Mouse (Mus musculus) WW6 (cell line): ENCODE data around the gene Sipa1.
"Not testable (repeated sequence)": the region's sequence is repeated elsewhere in the genome, so short reads cannot be mapped to it uniquely, and the experiment has no call there.

Experiments
- DNase-seq: peaks from one replicate; pipeline ENCODE4 v3.0.0-alpha.2; 2013; ENCODE audit warnings: low read depth, low spot score

The Sipa1 gene

DNA sequence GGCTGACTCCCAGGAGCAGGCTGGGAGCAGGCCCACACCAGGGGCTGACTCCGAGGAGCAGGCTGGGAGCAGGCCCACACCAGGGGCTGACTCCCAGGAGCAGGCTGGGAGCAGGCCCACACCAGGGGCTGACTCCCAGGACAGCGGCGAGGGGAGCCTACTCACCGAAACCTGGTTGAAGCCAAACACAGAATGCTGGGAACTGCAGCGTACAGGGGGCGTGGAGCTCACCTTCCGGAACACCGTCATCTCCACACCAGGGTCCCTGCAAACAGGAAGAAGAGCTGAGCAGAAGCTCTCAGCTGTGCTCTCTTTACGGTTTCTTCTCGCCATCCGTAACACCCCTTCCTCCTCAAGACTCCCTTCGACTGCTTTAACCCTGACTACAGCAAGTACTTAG is 23.4 kb upstream of the Sipa1 start:
- DNase-seq = not testable (repeated sequence)

DNA sequence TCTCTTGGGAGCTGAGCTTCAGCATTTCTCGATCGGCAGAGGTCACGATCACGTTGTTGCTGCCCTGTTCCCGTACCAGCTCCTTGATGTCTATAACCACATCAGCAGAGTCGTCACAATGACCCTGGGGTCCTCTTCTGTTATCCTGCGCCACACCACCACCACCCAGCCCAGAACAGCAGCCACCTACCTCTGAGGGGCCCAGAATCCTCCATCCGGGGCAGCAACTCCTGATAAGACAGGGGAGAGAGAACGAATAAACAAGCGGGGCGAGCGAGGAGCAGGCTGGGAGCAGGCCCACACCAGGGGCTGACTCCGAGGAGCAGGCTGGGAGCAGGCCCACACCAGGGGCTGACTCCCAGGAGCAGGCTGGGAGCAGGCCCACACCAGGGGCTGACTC is 22.9 kb upstream of the Sipa1 start:
- no peak for DNase-seq

DNA sequence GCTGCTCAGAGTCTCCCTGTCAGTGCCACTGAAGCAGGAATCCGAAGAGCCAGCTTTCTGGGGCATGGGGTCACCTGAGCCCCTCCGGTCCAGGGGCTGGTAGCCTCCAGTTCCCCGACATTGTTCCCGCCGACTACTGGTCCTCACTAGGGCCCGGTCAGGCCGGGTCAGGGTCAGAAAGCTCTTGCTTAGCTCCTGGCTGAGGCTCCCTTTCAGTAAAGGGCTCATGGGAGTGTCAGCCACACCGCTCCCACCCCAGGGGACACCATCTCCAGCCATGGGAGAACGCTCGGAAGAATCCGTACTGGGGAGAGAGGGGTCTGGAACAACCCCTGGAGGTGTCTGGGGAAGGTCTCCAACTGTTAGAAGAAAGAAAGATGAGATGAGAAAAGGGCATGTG is 22.4 kb upstream of the Sipa1 start:
- no peak for DNase-seq

DNA sequence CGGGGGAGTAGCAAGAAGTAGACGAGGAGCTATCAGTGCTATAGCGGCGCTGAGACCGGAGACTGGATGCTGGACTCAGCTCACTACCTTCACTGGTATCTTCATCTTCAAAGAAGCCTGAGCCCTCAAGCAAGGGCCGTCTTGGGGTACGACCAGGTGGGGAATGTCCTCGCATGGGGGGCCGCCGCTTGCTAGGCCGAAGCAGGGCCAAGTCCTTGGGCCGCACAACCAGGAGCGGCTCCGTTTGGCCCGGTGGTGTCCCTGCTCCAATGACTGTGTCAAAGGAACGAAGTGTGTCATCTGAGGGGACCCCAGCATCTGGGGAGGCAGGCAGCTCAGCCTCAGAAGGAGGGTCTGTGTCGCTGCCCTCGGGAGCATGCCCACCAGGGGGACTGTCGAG is 21.9 kb upstream of the Sipa1 start:
- no peak for DNase-seq

DNA sequence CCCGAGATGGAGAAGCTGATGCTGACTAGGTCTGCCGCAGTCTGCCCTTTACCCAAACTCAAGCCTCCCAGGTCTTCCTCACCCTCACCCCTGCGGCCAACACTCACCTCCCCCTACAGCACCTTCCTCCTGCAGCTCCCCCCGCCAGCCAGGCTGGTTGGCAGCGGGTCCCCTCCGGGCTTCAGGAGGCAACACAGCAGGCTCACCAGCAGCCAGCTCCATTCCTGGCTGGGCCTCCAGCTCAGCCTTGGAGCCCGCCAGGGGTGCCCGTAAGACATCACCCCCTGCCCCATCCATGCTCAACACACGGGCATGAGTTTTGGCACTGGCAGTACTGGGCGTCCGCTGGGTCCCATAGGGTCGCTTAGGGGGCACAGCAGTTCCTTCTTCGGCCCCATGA is 21.5 kb upstream of the Sipa1 start:
- DNase-seq = no peak

DNA sequence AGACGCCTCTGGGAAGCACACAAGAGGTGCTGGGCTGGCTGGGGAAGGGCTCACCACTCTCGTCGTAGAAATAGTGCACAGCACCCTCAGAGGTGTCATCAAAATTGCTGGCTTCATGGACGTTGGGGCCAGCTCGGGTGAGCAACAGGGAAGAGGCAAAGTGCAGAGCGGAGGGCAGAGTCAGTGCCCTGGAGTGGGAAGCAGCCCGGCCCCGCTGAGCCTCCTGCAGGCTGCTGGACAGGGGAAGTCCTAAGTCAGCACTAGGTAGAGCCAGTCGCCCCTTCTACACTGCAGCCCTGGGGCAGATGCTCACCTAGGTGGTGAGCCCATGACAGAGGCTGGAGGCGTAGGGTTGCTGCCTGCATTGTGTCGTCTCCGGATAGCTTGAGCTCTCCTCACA is 20.7 kb upstream of the Sipa1 start:
- no peak for DNase-seq

DNA sequence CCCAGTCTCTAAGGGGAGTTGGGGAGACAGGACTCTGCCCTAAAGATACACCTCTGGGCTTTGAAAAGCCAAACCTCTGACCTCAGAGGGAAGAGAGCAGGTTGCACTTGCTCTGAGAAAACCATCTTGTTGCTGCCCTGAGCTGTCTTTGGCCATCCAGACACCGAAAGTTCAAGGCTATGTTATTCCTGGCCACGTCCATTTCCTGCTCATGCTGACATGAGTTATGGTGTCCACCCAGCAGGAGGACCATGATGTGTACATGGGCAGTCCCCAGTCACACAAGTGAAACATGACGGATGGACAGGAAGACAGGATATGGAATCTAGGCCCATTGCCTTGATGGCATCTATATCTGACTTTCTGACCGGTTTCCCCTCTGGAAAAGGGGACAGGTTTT is 16.9 kb upstream of the Sipa1 start:
- no peak for DNase-seq

DNA sequence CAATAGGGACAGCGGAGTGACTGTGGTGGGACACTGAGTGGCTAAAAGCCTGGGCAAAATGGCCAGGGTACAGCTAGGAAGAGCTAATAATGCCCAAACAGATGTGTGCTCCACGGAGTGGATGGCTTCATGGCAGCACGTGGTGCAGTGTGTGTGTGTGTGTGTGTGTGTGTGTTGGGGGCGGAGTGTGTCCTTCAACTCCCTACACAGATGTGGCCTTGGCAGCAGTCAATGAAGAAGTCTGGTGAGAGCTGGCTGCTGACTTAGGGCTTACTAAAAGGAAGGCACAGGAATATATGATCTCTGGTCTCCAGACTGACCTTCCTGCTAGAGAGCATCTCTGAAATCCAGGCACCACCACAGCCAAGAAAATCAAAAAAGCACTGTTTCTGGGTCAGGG is 4.9 kb upstream of the Sipa1 start:
- DNase-seq = no peak

DNA sequence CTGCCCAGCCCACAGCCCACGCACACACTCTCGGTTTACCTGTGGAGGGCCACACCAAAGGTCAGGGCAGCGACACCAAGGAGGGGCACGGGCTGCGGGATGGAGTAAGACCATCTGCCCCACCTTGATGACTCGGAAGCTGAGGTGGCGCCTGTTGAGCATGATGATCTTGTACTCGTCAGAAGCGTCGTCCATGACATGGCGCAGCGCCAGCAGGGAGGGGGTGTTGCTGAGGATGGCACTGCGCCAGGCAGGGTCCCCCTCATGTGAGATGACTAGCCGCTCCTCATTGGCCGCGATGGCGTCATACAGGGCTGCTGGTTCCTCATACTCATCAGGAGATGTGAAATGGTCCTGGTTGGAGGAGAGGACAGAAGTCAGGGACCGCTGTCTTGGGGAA is 2.9 kb upstream of the Sipa1 start:
- DNase-seq = no peak

DNA sequence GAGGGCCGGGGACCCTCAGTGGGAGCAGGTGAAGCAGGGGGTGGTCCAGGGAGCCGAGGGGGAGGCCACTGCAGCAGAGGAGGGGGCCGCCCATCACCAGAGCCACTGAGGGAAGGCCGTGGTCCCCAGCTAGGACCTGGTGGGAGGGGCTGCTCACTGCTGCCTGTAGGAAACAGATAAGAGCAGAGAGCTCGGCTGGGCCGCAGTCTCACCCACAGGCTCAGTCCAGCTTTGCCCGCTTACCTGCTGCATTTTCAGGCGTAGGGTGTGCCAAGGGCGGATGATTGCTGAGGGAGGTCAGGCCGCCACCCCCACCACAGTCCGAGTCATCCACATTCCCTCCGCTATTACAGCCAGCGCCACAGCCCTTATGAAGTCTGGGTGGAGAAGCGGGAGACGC is 2.0 kb upstream of the Sipa1 start:
- no peak for DNase-seq

DNA sequence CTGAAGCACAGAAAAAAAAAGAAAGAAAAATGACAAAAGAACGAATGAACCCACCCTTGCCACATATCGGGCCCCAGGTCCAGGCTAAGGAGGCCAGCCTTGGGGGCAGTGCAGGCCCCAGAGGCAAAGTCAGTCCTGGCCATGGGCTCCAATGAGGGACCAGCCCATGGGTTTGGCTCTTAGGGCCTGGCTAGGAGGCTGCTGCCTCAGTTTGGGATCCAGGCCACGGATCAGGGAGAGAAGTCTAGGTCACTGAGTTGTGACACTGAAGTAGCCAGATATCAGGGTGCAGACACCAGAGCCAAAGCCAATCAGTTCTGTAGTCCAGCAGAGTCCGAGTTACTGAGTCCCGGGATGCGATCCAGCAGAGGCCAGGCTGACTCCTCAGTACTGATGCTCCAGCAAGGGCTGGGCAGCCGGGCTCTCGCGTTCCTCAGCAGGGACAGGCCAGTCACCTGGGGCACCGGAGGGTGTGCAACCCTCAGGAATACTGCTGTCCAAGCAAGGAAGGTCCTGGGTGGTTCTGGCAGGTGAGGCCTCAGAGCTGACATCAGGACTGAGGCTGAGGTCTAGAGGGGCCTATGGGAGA is 1.3 kb upstream of the Sipa1 start:
- DNase-seq = no peak

DNA sequence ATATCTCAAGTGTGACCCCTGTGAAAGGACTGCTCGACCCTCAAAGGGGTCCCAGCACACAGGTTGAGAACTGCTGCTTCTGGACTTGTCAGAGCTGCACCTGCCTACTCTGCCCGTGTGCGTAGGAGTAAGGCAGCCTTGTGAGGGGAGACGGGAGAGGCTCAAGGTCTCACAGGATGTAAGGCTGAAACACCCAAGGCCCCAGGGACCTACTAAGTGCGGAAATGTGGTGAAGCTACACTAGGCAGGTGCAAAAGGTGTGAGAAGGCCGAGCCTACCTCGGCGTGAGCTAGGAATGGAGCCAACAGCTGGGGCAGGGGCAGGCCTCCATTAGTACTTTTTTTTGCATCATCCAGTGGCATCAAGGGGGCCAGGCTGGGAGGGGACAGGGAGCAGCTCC is 1.2 kb downstream of the Sipa1 start:
- DNase-seq = no peak

DNA sequence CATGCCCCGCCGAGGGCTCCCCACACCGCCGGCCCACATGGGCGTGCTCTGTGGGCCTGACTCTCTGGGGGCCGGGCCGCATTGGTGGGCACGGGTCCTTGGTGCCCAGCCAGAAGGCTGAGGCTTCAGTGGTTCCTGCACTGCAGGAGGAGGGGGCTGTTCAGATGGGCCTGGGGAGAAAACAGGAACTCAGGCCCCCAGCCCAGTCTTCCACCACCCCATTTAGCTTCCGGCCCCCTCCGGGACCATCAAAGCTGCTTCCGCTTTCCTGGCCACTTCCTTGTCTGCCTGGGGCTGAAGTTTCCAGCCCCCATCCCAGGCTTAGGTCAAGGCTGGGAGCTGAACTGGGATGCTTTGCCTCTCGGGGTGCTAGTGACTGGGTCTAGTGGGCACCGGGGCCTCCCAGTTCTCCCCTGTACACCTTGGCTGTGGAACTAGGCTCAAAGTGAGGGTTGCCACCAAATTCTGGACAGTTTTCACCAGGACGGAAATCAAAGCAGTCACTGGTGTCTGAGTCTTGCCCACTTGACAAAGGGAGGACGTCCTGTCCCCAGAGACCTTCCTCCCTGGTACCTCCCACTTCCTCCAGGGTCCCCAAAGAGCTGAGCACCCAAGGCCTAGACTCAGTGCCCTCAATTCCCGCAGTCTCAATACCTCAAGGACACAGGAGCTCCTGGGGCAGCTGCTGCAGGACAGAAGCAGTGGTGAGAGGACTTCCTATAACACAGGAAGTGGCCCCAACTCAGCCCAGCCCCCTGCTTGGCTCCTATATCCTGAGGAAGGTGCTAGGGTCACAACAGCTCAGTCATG is 2.4 kb downstream of the Sipa1 start:
- no peak for DNase-seq

DNA sequence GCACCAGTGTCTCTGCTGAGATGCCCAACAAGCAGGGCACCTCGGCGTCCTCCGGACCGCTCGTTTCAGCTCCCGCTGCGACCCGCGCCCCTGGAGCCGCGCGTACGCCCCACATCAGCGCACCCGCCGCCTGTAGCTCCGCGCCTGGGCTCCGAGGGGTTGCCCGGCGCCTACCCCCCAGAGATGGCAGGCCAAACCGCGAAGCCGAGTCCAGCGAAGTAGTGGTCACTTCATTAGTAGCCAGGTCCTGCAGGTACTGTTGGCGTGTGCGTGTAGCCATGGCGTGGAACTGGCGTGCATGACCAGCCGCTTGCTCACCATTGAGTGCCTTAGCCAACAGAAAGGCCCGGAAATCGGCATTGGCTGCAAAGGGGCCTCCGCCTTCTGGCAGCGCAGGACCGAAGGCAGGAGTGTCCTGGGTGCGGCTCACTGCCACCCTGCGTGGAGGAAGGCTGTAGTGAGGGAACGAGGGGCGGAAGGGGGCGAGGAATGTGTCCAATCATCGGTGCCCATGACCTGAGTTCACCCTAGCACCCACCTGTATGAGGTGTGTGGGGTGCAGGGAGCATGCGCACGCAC is 8.7 kb downstream of the Sipa1 start:
- no peak for DNase-seq

DNA sequence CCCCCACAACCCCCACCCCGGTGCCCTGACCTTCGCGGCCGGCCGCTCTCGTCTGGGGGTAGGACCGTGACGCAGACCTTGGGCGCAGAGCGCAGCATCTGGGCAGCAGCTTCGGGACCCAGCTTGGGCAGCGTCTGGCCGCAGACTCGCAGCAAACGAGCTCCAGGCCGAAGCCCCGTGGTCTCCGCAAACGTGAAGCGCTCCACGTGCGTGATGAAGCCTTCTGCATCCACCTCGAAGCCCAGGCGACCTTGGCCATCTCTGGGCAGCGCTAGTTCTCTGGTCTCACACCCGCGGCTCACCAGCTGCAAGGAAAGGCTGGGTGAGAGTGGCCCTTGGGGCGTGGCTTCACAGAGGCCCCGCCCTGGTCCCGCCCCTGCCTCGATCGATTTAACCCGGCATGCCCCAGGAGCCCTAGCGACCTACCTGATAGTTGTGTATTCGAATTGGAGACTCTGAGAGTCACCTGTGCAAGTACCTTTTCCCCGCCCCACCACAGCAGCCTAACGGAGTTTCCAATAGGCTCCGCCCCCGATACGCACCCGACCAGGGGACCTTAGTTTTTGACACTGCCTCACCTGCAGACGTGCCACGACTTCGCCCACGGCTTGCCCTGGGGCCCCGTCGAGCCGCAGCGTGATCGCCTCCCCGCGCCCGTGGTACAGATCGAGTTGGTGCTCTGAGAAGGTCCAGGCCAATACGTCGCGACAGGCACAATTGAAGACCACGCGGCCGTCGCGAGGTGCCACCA is 9.4 kb downstream of the Sipa1 start:
- DNase-seq = peak; percentile 69

DNA sequence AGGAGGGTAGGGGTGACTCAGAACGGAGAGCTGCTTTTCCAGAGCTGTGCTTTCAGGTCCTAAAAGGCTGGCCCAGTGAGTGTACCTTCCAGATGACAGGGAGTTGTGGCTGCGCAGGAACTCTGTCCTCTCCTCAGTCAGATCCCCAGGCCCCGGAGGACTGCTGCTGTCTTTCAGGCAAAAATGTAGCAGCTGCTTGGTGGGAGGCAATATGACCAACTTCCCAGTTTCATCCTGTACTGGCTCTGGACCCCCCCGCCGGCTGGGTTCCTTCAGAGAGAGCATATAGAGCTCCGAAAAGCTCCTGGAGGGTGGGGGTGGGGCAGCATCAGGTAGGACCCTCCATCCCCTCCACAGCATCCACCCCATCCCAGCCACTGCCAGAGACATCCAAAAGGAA is 10.9 kb downstream of the Sipa1 start:
- no peak for DNase-seq

DNA sequence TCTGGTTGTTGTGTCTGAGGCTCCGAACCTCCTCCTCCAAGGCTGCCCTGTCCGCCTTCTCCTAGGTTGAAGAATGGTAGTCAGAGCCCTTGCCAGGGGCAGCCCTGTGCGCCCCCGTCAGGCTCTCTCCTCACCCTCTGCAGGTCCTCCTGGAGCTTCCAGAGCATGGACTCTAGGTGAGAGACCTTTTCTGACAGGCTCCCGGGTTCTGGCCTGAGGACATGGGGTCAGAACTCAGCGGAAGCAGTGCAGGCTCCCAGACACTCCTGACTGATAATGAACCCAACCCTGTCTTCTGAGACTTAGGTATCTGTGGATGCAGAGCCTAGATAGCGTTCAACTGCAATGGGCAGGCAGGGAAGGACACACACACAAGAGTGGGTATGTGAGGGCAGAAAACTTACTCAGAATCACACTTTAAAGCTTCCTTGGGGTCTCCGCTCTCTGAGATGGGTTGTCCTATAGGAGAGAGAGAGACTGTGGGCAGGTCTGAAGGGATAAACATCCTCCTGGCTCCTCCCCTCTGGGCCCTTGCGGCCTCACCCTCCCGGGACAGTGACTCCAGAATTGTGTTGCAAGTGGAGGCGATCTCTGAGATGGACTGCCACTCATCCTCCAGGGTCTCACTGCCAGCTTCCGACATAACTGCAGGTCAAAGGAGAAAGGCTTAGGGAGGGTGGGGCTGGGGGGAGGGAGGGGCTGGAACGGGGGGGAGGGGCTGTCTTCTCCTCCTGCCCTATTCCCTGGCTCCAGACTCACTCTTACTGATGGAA is 11.8 kb downstream of the Sipa1 start:
- no peak for DNase-seq

DNA sequence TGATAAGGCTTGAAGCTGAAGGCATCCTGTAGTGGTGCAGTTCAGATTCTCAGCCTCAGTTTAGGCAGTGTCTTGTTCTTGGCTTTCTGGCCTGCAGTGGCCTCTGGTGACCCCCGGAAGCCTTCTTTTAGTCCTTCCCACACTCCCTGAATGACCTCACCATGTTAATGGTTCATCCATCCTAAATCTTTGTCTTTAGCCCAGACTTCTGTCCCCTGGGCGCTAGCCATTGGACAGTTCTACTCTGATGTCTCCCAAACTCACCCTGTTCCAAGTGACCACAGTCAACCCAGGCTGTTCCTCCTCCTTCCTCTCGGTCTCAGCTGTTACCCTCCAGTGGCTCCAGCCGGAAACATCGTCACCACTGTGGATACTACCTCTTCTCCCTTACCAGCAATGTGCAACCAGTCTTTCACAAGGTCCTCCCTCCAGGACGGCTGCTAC is 14.2 kb downstream of the Sipa1 start:
- DNase-seq = no peak

DNA sequence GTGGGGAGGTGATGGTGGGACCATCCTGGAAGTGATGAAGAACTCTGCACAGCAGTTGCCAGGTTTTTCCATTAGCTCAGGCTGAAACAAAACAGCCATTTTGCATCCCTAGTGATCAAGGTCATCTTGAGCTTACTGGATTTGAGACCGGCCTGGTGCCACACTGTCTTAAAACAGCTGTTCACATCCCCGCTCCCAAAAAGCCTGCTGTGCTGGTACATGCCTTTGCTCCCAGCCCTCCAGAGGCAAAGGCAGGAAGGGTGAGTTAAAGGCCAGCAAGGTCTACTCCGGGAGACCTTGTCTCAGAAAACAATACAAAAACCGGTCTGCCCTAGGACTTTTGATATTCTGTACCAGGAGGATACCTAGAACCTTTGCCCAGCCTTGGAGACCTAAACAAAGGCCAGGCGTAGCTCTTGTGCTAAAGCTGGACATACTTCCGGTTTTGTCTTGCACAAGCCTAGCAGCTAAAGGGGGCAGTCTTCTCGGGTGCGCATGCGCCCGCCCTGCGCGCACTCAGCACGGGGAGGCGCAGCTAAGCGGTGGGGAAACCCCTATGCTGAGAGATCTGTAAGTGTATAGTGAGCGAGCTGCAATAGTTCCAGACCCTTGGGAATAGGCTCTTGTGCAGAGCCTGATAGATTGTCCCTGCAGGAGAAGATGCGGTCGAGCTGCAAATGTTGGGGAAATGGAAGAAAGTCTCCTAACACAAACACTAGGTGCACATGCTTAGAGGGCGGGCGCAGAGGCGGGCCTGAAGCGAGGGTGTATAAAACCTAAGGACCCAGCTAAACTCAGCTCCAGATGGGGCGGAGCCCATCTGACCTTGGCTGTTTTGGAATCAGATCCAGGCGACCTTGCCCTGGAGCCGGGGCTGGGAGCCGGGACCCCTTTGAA is 14.9 kb downstream of the Sipa1 start:
- peak; percentile 61 for DNase-seq

DNA sequence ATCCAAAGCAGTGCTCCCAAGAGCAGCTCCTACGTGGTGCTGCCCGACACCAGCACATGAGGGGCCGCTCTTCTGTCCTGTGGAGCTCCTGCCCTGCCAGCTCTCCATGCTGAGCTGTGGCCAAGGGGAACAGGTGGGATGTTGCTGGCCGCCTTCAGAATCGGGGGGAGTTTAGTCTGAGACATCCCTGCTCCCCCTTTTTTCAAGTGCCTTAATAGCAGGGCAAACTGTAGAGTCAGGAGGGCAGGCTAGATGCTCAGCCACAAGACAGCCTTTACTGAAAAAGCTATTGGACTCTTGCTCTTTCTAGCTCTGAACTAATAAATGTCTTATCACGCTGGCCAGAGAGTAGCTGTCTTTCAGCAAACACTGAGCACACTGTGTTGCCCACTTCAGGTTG is 15.7 kb downstream of the Sipa1 start:
- DNase-seq = no peak
